Mouse (Mus musculus): ENCODE data around the gene Grk1.
A peak's percentile ranks its signal among the peaks of the same experiment; 100 is the strongest.

The Grk1 gene

GRCm38 (mm10) chr8:13428156-13428555, 23.3 kb downstream of the Grk1 start:
- DNase-seq (ENCODE audit: low spot score in 2 of 2), result peak; percentile 67 to 68

- no peak for DNase-seq (ENCODE audit: low spot score in 2 of 2)
These were observed 25.5 kb downstream of the Grk1 start for GRCm38 (mm10) chr8:13430412-13430811.

DNA sequence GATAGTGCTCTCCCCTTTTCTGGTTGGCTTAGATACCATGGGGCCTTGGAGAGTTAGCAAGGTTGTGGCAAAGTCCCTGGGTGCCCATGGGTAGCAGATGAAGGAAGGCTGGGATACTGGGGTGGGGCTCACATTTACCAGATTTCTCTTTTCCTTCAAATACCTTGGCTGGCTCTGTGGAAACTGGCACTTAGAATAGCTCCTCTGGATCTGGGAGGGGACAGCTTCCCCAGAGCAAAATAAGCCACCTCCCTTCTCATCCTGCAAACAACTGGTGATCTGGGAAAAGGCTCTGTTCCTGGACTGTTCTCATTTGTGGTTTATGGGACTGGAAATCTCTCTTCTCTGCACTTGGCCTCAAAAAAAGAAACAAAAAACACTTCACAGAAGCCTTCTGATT, 26.0 kb downstream of the Grk1 start:
- no peak for DNase-seq (ENCODE audit: low spot score in 2 of 2)

GRCm38 (mm10) chr8:13433130-13433529, 28.2 kb downstream of the Grk1 start:
- DNase-seq (ENCODE audit: low spot score in 2 of 2), result no peak

DNA sequence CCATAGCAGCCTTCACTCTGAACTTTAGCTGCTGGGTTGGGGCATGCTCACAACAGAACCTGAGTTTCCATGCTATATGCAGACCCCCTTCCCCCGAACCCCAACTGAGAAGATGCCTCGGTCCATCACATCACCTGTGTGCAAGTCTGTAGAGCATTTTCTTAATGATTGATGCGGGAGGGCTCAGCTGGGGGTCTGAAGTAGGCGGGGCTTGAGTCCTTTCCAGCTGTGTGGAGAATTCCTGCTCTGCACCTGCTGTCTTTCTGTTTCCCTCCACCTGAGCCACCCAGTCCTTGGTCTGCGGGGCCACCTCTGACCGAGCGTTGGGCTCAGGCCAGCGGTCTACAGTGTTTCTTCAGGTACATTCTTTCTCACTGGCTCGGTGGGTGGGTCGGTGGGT, 30.0 kb downstream of the Grk1 start, which contains the start of gene Tmem255b:
TSS of gene Tmem255b (plus strand) at position 301 of the 400 bp plus-strand sequence.
- DNase-seq (ENCODE audit: low spot score in 2 of 2), result no peak

GRCm38 (mm10) chr8:13436052-13436451, 31.2 kb downstream of the Grk1 start:
- no peak for DNase-seq (ENCODE audit: low spot score in 2 of 2)

GRCm38 (mm10) chr8:13437531-13437930, 32.6 kb downstream of the Grk1 start:
- no peak for DNase-seq (ENCODE audit: low spot score in 2 of 2)

DNA sequence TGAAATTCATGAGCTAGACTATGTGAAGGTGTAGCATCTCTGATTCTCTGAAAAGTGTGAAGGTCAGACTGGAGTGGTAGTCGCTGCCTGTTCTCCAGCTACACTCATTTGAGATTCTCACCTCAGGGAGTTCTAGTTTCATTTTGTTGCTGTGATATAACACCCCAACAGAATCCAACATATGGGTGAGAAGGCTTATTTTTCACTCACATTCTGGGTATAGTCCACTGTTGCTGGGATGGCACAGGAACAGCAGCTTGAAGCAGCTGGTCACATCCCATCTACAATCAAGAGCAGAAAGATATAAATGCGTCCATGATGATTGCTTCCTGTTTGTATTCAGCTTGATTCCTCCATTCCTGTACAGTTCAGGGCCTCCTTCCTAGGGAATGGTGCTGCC, 37.3 kb downstream of the Grk1 start:
- DNase-seq (ENCODE audit: low spot score in 2 of 2), result no peak

DNA sequence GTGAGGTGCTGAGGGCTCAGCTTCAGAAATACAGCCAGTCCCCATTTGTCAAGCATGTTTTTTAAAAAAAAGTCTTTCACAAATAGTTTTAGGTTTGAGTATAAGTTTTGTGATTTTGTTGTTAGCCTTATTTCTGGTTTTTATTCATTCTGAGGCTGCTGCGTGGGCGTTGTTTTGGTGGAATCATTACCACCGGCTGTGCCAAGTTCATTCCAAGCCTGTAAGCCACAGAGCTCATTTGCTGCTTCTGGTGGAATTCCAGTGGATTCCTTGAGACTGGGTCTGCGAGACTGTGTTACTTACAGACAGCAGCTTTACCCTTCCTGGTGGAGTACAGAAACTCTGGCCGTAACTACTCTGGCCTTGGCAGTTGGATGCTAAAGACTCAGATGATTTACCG, 41.6 kb downstream of the Grk1 start:
- no peak for DNase-seq (ENCODE audit: low spot score in 2 of 2)

GRCm38 (mm10) chr8:13448145-13448544, 43.3 kb downstream of the Grk1 start:
- no peak for DNase-seq (ENCODE audit: low spot score in 2 of 2)

DNA sequence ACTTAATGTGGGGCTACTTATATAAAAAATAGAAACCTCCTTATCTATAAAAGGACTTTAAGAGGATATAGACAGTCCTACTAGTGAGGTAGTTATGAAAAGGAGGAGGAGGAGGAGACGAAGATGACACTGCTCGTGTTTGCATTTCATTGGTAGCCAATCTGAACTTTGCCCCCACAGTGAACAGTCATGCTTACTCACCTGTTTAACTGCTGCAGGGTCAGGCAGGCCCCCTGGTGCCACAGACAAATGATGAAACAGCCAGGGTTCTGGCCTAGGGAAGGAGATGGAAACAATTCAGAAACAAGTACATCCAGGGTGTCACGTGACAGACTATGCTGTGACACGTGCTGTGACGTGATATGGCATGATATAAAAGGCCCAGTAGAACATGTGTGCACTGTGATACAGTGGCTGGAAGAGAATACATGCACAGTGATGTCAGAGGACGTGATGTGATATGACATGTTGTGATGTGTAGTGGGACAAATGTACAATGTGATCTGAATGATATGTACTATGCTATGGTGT, 46.9 kb downstream of the Grk1 start:
- no peak for DNase-seq (ENCODE audit: low spot score in 2 of 2)

DNA sequence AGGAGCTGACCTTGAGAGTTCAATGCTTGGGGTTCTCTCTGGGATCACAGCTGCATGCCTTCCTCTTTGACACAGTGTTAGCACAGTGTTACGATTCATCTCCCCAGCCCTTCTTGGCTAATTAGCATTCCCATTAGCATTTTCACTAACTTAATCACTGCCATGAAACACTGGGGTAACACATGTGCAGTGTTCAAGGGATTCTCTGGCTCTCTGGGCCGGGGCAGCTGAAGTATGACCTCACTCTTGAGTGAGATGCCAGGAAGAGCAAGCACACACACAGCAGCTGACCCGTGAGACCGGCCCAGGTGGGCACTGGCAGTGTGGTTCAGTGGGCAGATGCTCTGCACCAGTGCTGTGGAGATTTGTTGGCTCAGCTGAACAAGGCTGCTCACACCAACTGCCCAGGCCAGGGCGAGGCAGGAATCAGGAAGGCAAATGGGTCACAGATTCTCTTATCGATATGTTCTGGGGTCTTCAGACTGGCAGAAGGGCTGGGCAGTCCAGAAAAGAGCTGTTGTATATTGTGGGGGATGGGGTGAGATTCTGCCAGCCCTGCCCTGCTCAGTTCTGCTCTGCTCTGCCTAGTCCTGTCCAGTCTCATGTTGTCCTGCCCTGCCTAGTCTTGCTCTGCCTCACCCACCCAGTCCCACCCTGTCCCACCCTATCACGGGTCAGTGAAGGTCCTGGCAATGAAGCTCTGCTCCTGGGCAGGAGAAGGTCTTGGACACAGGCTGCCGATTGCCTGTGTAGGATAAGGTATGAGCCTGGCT, 49.6 kb downstream of the Grk1 start:
- DNase-seq (ENCODE audit: low spot score in 2 of 2), result no peak

GRCm38 (mm10) chr8:13455295-13455694, 50.4 kb downstream of the Grk1 start:
- DNase-seq (ENCODE audit: low spot score in 2 of 2), result peak in 1 of 2 experiments; percentile 32

- DNase-seq (ENCODE audit: low spot score in 2 of 2), result no peak
These were observed 54.5 kb downstream of the Grk1 start for GRCm38 (mm10) chr8:13459431-13459830.

DNA sequence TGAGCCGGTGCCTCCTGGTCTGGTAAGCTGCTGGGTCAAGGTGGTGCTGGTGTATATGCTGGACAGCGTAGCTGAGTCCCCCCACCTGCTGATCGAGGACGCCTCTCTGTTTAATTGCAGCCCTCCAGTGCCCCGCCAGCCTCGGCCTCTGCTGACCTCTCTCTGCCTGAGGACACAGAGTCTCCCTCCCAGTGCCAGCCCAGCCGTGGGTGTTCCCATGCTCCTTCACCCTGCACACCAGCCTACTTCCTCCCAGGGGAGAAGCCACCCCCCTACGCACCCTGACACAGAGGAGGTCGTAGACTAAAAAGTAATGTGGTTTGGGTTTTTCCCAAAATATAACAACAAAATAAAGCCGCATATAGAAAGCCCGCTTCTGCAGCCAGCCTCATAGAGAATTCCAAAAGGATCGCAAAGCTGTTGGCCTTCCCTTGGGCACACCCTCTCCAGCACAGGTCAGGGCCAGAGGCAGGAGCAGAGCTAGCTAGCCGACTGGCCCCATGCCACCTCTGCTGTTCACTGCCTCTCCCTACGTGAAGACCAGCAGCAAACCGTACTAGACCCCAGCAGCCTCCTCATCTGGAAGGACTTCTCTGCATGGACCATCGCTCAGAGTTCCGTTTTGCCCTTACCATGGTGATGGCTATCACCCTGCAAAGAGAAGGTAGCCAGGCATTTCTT, 56.3 kb downstream of the Grk1 start:
- no peak for DNase-seq (ENCODE audit: low spot score in 2 of 2)

DNA sequence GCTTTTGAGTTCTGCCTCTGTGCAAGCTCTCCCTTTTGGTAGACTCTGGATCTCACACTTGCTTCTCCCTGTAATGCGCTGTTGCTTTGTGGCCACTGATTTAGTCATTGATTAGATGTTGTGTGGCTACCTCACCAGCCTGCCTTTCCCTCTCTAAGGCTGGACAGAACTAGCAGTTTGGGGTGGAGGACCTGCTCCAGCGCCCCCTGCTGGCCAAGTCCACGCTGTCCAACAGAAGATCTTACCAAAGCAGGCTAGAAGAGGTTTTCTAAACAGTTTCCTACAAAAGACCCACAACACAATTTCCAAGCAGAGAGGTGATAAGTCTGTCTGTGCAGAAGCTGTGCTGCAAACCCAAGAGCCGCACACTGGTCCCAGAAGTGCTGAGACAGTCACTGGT, 57.0 kb downstream of the Grk1 start:
- peak; percentile 53 to 84 for DNase-seq (ENCODE audit: low spot score in 2 of 2)

- DNase-seq (ENCODE audit: low spot score in 2 of 2), result no peak
These were observed 57.5 kb downstream of the Grk1 start for GRCm38 (mm10) chr8:13462392-13462791.

DNA sequence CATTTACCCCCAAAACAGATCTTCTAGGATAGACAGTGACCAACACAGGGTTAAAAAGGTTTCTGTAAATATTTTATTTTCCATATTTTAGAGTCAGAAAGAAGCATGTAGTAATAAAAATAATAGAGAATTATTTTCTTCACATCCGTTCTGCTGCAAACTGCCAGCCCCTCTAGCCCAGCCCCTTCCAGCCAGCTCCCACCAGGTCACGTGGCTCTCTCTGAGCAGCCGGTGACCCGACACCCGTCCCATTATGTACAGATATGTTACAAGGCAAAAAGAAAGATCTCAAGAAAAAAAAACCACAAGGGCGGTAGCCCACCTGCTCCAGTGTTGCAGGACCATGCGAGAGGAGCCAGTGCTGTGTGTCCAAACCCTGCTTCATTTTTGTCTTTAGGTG, 60.4 kb downstream of the Grk1 start:
- DNase-seq (ENCODE audit: low spot score in 2 of 2), result no peak

- peak in 1 of 2 experiments; percentile 24 for DNase-seq (ENCODE audit: low spot score in 2 of 2)
These were observed 62.1 kb downstream of the Grk1 start for GRCm38 (mm10) chr8:13466989-13467388.

- no peak for DNase-seq (ENCODE audit: low spot score in 2 of 2)
These were observed 63.9 kb downstream of the Grk1 start for GRCm38 (mm10) chr8:13468737-13469136.

- DNase-seq (ENCODE audit: low spot score in 2 of 2), result no peak
These were observed 66.6 kb downstream of the Grk1 start for GRCm38 (mm10) chr8:13471484-13471883.
